Mouse (Mus musculus) testis, postnatal 14 days (tissue): ENCODE data around the gene 4931440F15Rik.

Experiments
- DNase-seq: peaks from one replicate; pipeline ENCODE4 v3.0.0; 2021; ENCODE audit warnings: low spot score

The 4931440F15Rik gene

GRCm38 (mm10) chr11:29801432-29802427 is 23.7 kb downstream of the 4931440F15Rik start:
- no peak for DNase-seq

- DNase-seq = no peak
Measured at GRCm38 (mm10) chr11:29799839-29800238, 25.6 kb downstream of the 4931440F15Rik start.

GRCm38 (mm10) chr11:29795106-29795505 is 30.4 kb downstream of the 4931440F15Rik start:
- DNase-seq = no peak

- DNase-seq = no peak
Measured at GRCm38 (mm10) chr11:29794475-29794874, 31.0 kb downstream of the 4931440F15Rik start.

- no peak for DNase-seq
Measured at GRCm38 (mm10) chr11:29790796-29791195, 34.7 kb downstream of the 4931440F15Rik start.

- DNase-seq = no peak
Measured at GRCm38 (mm10) chr11:29788921-29789638, 36.4 kb downstream of the 4931440F15Rik start.

GRCm38 (mm10) chr11:29788499-29788898 is 37.0 kb downstream of the 4931440F15Rik start:
- DNase-seq = no peak

- DNase-seq = no peak
Measured at GRCm38 (mm10) chr11:29787473-29787872, 38.0 kb downstream of the 4931440F15Rik start.

GRCm38 (mm10) chr11:29786583-29787219 is 38.8 kb downstream of the 4931440F15Rik start:
- DNase-seq = no peak

- DNase-seq = no peak
Measured at GRCm38 (mm10) chr11:29779409-29780026, 46.0 kb downstream of the 4931440F15Rik start.

GRCm38 (mm10) chr11:29778936-29779335 is 46.5 kb downstream of the 4931440F15Rik start:
- no peak for DNase-seq

- no peak for DNase-seq
Measured at GRCm38 (mm10) chr11:29777964-29778363, 47.5 kb downstream of the 4931440F15Rik start.

- no peak for DNase-seq
Measured at GRCm38 (mm10) chr11:29774760-29775159, 50.7 kb downstream of the 4931440F15Rik start.

GRCm38 (mm10) chr11:29774296-29774695 is 51.2 kb downstream of the 4931440F15Rik start:
- DNase-seq = no peak
